Mouse (Mus musculus) kidney, postnatal 0 days (tissue): ENCODE measurements around the gene Slc2a10. TPM values are rescaled to one million over a fixed set of nuclear protein-coding genes. Genes with fewer than 3 reads are reported as not detected.
A peak's percentile ranks its signal among the peaks of the same experiment; 100 is the strongest.

Source experiments
- ATAC-seq: fragments of 200-750 bp; cut with Nextera tagmentation; replicated peaks from 2 replicates; pipeline ENCODE4 v1.8.0; 2017; ENCODE audit warnings: low read depth, moderate number of reproducible peaks, moderate TSS enrichment, moderate library complexity; ENCODE audit not compliant: low FRiP score
- DNase-seq: peaks from one replicate; pipeline ENCODE4 v3.0.0-alpha.2; 2016; ENCODE audit warnings: low spot score
- H3K27ac ChIP-seq: fragments of 300-500 bp; sonication (generic); 2 replicates; pipeline ENCODE4 v1.5.1; 2014; ENCODE audit warnings: mild to moderate bottlenecking
- H3K27me3 ChIP-seq: fragments of 300-500 bp; sonication (generic); 2 replicates; pipeline ENCODE4 v1.6.1; 2014; ENCODE audit warnings: low read length, mixed read lengths; ENCODE audit not compliant: insufficient read depth
- H3K36me3 ChIP-seq: fragments of 300-500 bp; sonication (generic); 2 replicates; pipeline ENCODE4 v1.6.1; 2014; ENCODE audit warnings: low read length, mixed read lengths; ENCODE audit not compliant: insufficient read depth
- H3K4me1 ChIP-seq: fragments of 300-500 bp; sonication (generic); replicated peaks from 2 replicates; pipeline ENCODE4 v1.6.1; 2014; ENCODE audit warnings: antibody characterized with exemption, low read length, mixed read lengths; ENCODE audit not compliant: insufficient read depth
- H3K4me2 ChIP-seq: fragments of 300-500 bp; sonication (generic); 2 replicates; pipeline ENCODE4 v1.6.1; 2014; ENCODE audit warnings: mild to moderate bottlenecking, low read length, moderate library complexity, mixed read lengths
- H3K4me3 ChIP-seq: fragments of 300-500 bp; sonication (generic); replicated peaks from 2 replicates; pipeline ENCODE4 v1.5.1; 2014; ENCODE audit warnings: low read depth, low read length
- H3K9ac ChIP-seq: fragments of 300-500 bp; sonication (generic); 2 replicates; pipeline ENCODE4 v1.6.1; 2014; ENCODE audit warnings: low read depth, low read length
- H3K9me3 ChIP-seq: fragments of 300-500 bp; sonication (generic); replicated peaks from 2 replicates; pipeline ENCODE4 v1.6.1; 2016; ENCODE audit warnings: low read length, inconsistent platforms, mixed read lengths
- CTCF ChIP-seq: IDR thresholded peaks from 2 replicates; pipeline ENCODE4 v1.5.1; 2016; ENCODE audit warnings: antibody characterized with exemption, low read depth, mild to moderate bottlenecking, moderate library complexity
- WGBS: fragments of 180-500 bp; shearing (Covaris S2); extraction: QIAGEN DNeasy Blood & Tissue Kit; methylation state at CpG from one replicate; pipeline ENCODE4 v1.1.7; 2014; 5-methylcytosine and 5-hydroxymethylcytosine counted together
- polyA plus RNA-seq: library from polyadenylated mRNA; unstranded; fragments of >200 nt; fragmentation: Nextera tagmentation; extraction: Ambion mirVana; gene quantifications from 2 replicates; pipeline ENCODE4 v1.2.1, GENCODE M21; 2015

Gene Slc2a10
- 3.2 and 4.3 TPM in 2 replicates for polyA plus RNA-seq

DNA sequence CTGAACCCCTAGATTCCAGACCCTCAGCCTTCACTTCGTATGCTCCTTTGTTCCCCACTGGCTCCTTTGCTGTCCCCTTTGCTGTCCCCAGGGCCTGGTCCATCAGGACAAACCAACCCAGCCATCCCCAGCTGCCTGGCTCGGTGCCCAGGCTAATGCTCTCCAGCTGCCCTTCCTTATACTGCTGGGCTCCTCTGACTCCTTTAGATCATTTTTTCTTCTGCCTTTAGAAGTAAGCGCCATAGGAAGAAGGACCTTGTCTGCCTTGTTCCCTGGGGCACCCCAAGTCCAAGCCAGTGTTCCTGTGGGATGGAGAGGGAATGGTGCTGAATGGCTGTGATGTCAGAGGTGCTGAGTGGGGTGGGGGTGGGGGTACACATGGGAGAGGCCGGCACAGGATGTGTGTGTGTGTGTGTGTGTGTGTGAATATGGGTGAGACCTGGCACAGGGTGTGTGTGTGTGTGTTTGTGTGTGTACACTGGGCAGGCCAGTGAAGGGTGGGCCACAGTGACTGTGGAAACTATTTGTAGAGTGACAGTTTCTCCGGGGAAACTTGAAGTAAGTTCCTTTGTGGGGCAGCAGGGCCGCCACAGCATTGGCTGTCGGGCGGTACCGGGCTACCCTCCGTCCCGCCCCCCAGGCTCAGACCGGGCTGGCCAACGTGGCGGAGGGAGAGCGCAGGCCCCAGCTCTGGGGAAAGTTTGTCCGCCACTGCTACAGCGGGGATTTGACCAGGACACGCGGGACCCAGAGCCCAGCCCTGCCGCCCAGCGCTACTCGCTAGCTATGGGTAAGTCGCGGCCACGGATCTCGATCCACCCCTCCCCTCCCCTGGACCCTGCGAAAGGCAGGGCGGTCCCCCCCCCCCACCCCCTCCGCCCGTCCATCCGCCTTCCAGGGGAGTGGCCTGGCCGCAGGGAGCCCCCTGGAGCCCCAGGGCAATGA is at the start of gene Slc2a10:
Gene Slc2a10, plus strand, starts transcription at position 529 of the 945 bp plus-strand sequence.
- no peak for TF ChIP-seq CTCF
- DNase-seq (peak; percentile 74), ATAC-seq (peak; percentile 71)
- no peaks in the 10 kb centered on the region for H3K27me3 ChIP-seq
- peaks cover 6% of the 10 kb centered on the region for H3K4me1 ChIP-seq
- H3K9me3 ChIP-seq = no peaks in the 10 kb centered on the region
- peak within 1 kb of the TSS; percentile 63 for H3K9ac ChIP-seq
- 8% methylated on average over 21 of the region's 32 CpGs for WGBS
- peak within 1 kb of the TSS; percentile 43 for H3K4me3 ChIP-seq
- 0 out of 2 replicates have a peak within 1 kb of the TSS, but pooled peaks have one; percentile 6 for H3K27ac ChIP-seq
- no peaks in the 10 kb centered on the region for H3K36me3 ChIP-seq
- H3K4me2 ChIP-seq = peak within 1 kb of the TSS; percentile 79

DNA sequence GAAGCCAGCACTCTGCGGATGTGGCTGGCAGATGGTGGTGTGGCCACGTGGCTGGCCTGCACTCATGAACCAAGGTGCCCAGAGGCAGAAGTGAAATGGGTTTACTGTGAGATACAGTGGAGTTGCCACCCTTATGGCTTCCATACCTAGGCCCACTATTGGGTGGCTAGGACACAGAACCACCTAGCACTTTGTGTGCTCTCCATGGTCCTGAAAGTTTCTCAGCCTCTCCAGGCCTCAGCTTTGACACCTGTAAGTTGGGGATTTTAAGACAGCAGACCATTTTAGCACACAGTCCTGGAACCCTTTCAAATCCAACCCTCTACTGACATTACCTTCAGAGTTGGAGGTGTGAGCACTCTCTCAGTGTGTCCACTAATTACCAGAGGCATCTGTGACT is 46.9 kb upstream of the Slc2a10 start:
- Histone ChIP-seq H3K9ac (no peak overlapping the region), H3K4me3 (no peak overlapping the region), H3K4me2 (no peak overlapping the region), H3K27ac (no peak overlapping the region), H3K4me1 (no peaks in the 10 kb centered on the region; the same call in 1 of the 2 replicates), H3K27me3 (no peaks in the 10 kb centered on the region; the same call in 1 of the 2 replicates), H3K36me3 (no peaks in the 10 kb centered on the region), H3K9me3 (no peaks in the 10 kb centered on the region)
- DNase-seq = no peak
- ATAC-seq = no peak
- 56% methylated on average over 2 of the region's 2 CpGs for WGBS
- TF ChIP-seq CTCF = no peak

- Histone ChIP-seq H3K4me3 (no peak overlapping the region), H3K9ac (no peak overlapping the region), H3K9me3 (no peaks in the 10 kb centered on the region), H3K4me1 (no peaks in the 10 kb centered on the region; the same call in 1 of the 2 replicates), H3K4me2 (no peak overlapping the region), H3K36me3 (no peaks in the 10 kb centered on the region), H3K27me3 (no peaks in the 10 kb centered on the region; the same call in 1 of the 2 replicates), H3K27ac (0 out of 2 replicates have a peak overlapping the region, but pooled peaks have one; percentile 4)
- no peak for TF ChIP-seq CTCF
- DNase-seq (no peak), ATAC-seq (no peak)
- 66% methylated on average over 5 of the region's 5 CpGs for WGBS
Measured at GRCm38 (mm10) chr2:165458189-165458588, 45.4 kb upstream of the Slc2a10 start.

GRCm38 (mm10) chr2:165459663-165460062 is 43.9 kb upstream of the Slc2a10 start:
- H3K4me3 ChIP-seq = no peak overlapping the region
- no peak overlapping the region for H3K4me2 ChIP-seq
- H3K27ac ChIP-seq = no peak overlapping the region
- DNase-seq (peak; percentile 40), ATAC-seq (peak; percentile 92)
- H3K36me3 ChIP-seq = no peaks in the 10 kb centered on the region
- TF ChIP-seq CTCF = no peak
- H3K9ac ChIP-seq = no peak overlapping the region
- WGBS = 18% methylated on average over 7 of the region's 7 CpGs
- no peaks in the 10 kb centered on the region; the same call in 1 of the 2 replicates for H3K4me1 ChIP-seq
- H3K27me3 ChIP-seq = no peaks in the 10 kb centered on the region; the same call in 1 of the 2 replicates
- H3K9me3 ChIP-seq = no peaks in the 10 kb centered on the region

GRCm38 (mm10) chr2:165467824-165468452 is 35.6 kb upstream of the Slc2a10 start:
- H3K4me1 ChIP-seq = no peaks in the 10 kb centered on the region
- no peaks in the 10 kb centered on the region for H3K9me3 ChIP-seq
- H3K27ac ChIP-seq = no peak overlapping the region
- ATAC-seq (peak; percentile 77), DNase-seq (peak; percentile 28)
- no peak overlapping the region for H3K4me3 ChIP-seq
- WGBS = 46% methylated on average over 15 of the region's 15 CpGs
- H3K27me3 ChIP-seq = 0 out of 2 replicates have a peak, but pooled peaks cover 13% of the 10 kb centered on the region
- H3K9ac ChIP-seq = no peak overlapping the region
- no peak for TF ChIP-seq CTCF
- no peak overlapping the region for H3K4me2 ChIP-seq
- no peaks in the 10 kb centered on the region for H3K36me3 ChIP-seq

DNA sequence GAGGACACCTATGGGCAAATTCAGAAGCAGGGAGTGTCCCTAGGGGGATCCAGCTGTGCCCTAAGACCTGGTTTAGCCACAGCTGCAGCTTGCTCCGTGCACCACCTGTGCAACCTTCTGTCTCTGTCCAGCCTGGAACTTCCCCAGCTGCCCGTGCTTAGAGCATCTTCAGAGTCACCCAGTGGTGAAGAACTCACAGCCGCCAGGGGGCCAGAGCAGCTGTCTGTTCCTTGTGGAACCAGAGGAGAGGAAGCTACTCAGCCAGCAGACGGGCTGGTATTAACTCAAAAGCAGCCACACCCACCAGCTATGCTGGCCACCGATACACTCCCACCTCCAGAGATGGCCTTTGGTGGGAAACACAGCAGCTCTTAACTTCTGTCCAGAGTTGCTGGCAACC is 33.4 kb upstream of the Slc2a10 start:
- ATAC-seq = no peak
- TF ChIP-seq CTCF = peak; percentile 52
- DNase-seq = peak; percentile 65

More for the DNA sequence above, 33.4 kb upstream of the Slc2a10 start:
- Histone ChIP-seq H3K27ac (no peak overlapping the region), H3K4me1 (no peaks in the 10 kb centered on the region), H3K9me3 (no peaks in the 10 kb centered on the region), H3K4me2 (no peak overlapping the region), H3K36me3 (no peaks in the 10 kb centered on the region), H3K27me3 (peaks cover 13% of the 10 kb centered on the region; the same call in 1 of the 2 replicates), H3K4me3 (no peak overlapping the region), H3K9ac (no peak overlapping the region)
- WGBS = 22% methylated on average over 5 of the region's 5 CpGs
